Mouse (Mus musculus): ENCODE measurements at regions not wholly inside any gene's neighbourhood (a gene's known extent, or its start where the extent isn't known, plus 50 kb on each side); places are given as distances from the start of the nearest gene placed in this dataset.

DNA sequence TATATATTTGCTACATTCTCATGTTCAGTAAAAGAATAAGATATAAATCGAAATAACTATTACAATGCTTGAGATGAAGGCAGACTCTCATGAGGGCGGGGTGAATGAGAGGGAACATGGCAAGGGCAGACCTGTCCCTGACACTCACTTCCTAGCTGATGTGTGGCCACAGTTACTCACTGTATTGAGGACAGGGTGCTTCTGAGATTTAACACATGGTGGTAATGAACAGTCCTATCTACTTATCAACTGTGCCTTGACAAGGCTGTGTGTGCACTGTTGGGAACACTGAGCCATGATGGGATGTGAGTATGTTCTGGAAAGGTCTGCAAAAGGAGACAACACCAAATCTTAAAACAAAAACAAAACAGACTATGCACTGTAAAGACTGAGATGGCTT lies 274.8 kb upstream of the Map3k7 start:
- DNase-seq (ENCODE audit: low spot score in 2 of 2), result no peak

GRCm38 (mm10) chr4:31697769-31698505 lies 266.0 kb upstream of the Map3k7 start:
- no peak for DNase-seq (ENCODE audit: low spot score in 2 of 2)

DNA sequence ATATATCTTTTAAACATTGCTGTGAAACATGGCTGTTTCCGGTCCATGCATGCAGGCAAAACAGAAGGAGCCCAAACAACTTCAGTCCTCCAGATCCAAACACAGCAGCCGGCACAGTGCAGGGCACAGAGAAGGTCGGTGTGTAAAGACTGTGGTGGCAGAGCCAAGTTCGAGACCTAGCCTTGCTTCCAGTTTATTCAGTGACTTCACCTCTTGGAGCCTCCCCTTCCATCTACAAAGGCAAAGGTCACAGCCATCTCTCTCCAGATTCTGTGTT lies 265.5 kb upstream of the Map3k7 start:
- DNase-seq (ENCODE audit: low spot score in 2 of 2), result no peak

DNA sequence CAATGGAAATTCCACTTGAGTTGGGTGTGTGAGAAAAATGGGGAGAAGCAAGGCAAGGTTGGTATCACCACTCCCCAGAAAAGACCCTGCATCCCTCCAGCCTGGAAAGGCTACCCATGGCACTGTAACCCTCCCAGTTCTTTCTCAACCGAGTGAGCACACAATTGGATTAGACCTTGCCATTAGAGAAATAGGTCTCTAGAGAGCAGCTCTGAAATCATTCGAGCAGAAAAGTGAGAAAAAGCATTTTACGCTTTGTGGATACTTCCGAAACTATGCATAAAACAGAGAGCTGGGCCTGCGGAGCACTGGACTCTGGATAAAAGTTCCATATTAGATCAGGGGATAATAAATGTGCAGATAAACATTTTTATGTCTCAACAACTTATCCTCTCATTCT lies 264.6 kb upstream of the Map3k7 start:
- no peak for DNase-seq (ENCODE audit: low spot score in 2 of 2)

DNA sequence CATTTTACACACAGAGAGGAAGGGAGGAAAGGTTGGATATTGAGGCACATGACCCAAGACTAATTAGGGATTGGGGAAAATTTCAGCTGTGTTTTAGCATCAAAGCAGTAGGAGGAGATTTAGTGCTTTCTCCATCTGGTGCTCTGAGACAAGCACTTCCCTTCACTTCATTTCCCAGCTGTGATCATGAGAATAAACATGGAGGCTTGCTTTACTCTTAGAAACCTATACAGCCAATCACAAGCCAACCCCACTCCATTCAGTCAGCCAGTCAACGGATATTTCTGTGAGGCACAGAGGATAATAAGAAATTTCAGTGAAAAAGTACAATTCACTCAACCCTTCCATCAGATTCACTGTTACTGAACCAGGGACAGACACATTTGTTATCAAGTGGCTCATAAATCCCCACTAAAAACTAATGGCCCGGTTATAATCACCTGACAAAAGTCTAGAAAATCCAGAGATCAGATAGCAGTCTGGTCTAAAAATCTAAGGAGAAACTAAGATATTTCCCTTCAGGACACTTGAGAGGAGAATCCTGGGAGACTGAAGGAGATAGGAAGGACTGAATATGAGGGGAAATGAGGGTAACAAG lies 249.7 kb upstream of the Map3k7 start:
- DNase-seq (ENCODE audit: low spot score in 2 of 2), result no peak

GRCm38 (mm10) chr4:31723501-31723900 lies 240.4 kb upstream of the Map3k7 start:
- no peak for DNase-seq (ENCODE audit: low spot score in 2 of 2)

DNA sequence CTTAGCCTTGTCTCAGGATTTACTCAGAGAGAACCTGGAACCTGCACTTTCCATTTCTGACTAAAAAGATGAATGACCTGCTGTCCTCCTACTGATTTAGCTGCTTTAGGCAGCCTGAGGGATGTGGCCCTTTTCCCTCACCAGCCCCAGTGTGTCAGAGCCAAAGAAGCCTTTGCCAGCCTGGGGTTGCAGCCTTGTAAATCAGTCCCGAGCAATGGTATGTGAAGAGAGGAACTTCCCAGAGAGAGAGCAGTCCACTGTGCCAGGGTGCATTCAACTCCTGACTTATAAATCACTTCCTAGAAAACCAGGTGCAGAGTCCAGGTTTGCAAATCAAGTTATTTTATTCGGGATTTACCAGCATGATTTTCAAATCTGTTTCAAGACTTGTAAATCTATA lies 239.5 kb upstream of the Map3k7 start:
- no peak for DNase-seq (ENCODE audit: low spot score in 2 of 2)

GRCm38 (mm10) chr4:31727498-31728148 lies 236.3 kb upstream of the Map3k7 start:
- no peak for DNase-seq (ENCODE audit: low spot score in 2 of 2)

- no peak for DNase-seq (ENCODE audit: low spot score in 2 of 2)
Observed at GRCm38 (mm10) chr4:31728149-31728516, 235.8 kb upstream of the Map3k7 start.

- DNase-seq (ENCODE audit: low spot score in 2 of 2), result no peak
Observed at GRCm38 (mm10) chr4:31743776-31744175, 220.1 kb upstream of the Map3k7 start.

GRCm38 (mm10) chr4:31744431-31744830 lies 219.5 kb upstream of the Map3k7 start:
- no peak for DNase-seq (ENCODE audit: low spot score in 2 of 2)

DNA sequence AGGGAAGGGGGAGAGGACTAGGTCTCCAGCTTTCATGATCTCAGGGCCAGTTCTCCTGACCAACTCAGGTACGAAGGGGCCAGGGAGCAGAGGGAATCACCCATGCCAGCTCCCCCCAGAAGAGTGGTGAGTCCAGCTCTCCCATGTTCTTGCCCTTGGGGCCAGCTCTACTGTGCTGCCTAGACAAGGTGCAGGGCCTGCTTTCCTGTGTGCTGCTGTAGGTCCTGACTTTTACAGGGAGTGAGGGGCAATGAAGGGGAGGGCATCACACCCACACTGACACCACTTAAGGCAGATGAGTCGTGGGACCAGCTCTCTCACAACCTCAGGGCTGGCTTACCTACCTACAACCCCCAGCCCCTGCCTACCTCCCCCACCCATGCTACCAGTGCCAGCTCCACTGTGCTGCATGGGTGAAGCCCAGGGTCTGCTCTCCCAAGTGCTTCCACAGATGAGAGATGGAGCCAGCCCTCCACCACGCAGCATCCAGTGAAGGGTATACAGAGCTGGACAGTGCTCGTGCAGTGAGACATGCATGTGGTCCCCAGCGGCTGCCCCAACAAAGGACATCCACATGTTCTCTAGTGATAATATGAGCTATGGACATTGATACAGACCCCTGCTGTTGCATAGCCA lies 210.1 kb upstream of the Map3k7 start:
- no peak for DNase-seq (ENCODE audit: low spot score in 2 of 2)

- no peak for DNase-seq (ENCODE audit: low spot score in 2 of 2)
Observed at GRCm38 (mm10) chr4:31757126-31757525, 206.8 kb upstream of the Map3k7 start.

GRCm38 (mm10) chr4:31760116-31760515 lies 203.8 kb upstream of the Map3k7 start:
- DNase-seq (ENCODE audit: low spot score in 2 of 2), result no peak

GRCm38 (mm10) chr4:31762199-31762598 lies 201.7 kb upstream of the Map3k7 start:
- no peak for DNase-seq (ENCODE audit: low spot score in 2 of 2)

DNA sequence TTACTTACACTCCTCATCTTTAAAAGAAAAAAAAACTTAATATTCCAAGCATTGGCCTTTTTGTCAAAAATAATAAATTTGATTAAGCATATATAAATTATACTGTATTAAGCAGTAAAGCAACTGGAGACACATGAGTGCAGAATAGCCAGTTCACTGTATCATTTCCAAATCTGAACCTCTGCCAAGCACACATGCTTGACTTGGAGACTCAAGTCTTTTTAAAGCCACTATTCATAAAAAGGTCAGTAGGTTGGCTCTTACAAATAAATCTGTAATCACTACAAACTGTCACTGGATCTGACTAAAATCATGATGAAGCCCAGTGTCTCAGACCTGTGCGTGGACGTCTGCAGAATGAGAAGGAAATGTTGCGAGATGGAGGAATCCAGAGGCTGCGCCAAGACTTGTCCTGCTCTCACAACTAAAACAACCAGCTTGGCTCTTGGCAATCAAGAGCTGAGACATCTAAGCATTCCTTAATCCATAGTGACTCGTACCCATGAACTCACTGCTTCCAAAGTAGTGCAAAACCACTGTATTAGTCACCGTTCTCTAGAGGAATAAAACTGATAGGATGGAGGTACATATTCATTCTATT lies 195.8 kb upstream of the Map3k7 start:
- DNase-seq (ENCODE audit: low spot score in 2 of 2), result no peak

- DNase-seq (ENCODE audit: low spot score in 2 of 2), result no peak
Observed at GRCm38 (mm10) chr4:31769325-31769724, 194.6 kb upstream of the Map3k7 start.

GRCm38 (mm10) chr4:31786284-31786683 lies 177.6 kb upstream of the Map3k7 start:
- DNase-seq (ENCODE audit: low spot score in 2 of 2), result no peak

- DNase-seq (ENCODE audit: low spot score in 2 of 2), result no peak
Observed at GRCm38 (mm10) chr4:31817574-31818240, 146.2 kb upstream of the Map3k7 start.

DNA sequence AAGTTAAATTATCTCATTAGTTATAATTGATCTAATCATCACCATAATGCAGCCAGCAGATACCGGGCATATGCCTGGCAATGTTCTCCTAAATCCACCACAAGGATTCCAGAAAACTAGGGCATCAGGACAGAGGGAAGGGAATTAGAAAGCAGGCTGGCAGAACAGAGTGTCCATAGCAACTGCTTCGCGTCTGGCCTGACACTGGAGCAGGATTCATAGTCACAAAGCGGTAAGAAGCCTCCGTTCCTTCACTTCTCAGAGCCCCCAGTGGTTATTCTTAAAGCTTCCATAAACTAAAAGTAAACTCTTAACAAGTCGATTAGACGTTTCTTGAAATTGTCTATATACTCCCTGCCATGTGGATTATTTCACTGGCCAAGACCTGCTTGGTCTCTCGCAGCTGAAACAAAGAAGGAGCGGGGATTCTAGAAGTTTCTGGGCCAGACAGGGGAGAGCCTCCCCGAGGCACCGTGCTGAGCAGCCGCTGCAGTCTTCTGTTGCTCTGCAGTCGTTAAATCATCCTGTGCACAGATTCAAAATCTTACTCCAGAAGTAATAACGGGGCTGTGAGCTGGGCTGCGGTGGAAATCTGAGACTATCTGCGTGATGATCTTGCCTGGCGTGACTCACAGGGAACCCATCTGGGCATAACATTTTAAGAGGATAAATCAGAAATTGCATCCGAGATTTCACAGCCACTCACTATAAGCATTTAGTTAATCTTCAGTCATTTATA lies 144.2 kb upstream of the Map3k7 start:
- peak in 1 of 2 experiments; percentile 9 for DNase-seq (ENCODE audit: low spot score in 2 of 2)

Data from layer of hippocampus, adult 8-10 months (tissue).